Mouse (Mus musculus) embryonic facial prominence, embryonic 11.5 days (tissue): ENCODE measurements around the gene Lrrc58. TPM values are rescaled to one million over a fixed set of nuclear protein-coding genes. Genes with fewer than 3 reads are reported as not detected.
A peak's percentile ranks its signal among the peaks of the same experiment; 100 is the strongest.

ENCODE experiments used
- ATAC-seq: fragments of 200-750 bp; cut with Nextera tagmentation; replicated peaks from 2 replicates; pipeline ENCODE4 v1.8.0; 2017; ENCODE audit warnings: low read depth; ENCODE audit not compliant: insufficient number of reproducible peaks, low FRiP score, low TSS enrichment
- DNase-seq: peaks from one replicate; pipeline ENCODE4 v3.0.0-alpha.2; 2015; ENCODE audit warnings: low spot score
- H3K27ac ChIP-seq: fragments of 300-500 bp; sonication (generic); replicated peaks from 2 replicates; pipeline ENCODE4 v1.5.1; 2014; ENCODE audit warnings: mild to moderate bottlenecking, low read depth, low read length, control low read depth
- H3K27me3 ChIP-seq: fragments of 300-500 bp; sonication (generic); 2 replicates; pipeline ENCODE4 v1.6.1; 2014; ENCODE audit warnings: mild to moderate bottlenecking, low read length, moderate library complexity, mixed read lengths; ENCODE audit not compliant: control insufficient read depth, insufficient read depth
- H3K36me3 ChIP-seq: fragments of 300-500 bp; sonication (generic); replicated peaks from 2 replicates; pipeline ENCODE4 v1.6.1; 2014; ENCODE audit warnings: low read depth, mild to moderate bottlenecking, low read length, moderate library complexity, mixed read lengths; ENCODE audit not compliant: control insufficient read depth, insufficient read depth
- H3K4me1 ChIP-seq: fragments of 300-500 bp; sonication (generic); 2 replicates; pipeline ENCODE4 v1.6.1; 2014; ENCODE audit warnings: low read length, mixed read lengths; ENCODE audit not compliant: control insufficient read depth, insufficient read depth
- H3K4me2 ChIP-seq: fragments of 300-500 bp; sonication (generic); 2 replicates; pipeline ENCODE4 v1.6.1; 2014; ENCODE audit warnings: low read depth, mild to moderate bottlenecking, control low read depth, low read length, moderate library complexity
- H3K4me3 ChIP-seq: fragments of 300-500 bp; sonication (generic); 2 replicates; pipeline ENCODE4 v1.5.1; 2014; ENCODE audit warnings: low read depth, low read length, control low read depth
- H3K9ac ChIP-seq: fragments of 300-500 bp; sonication (generic); replicated peaks from 2 replicates; pipeline ENCODE4 v1.6.1; 2014; ENCODE audit warnings: mild to moderate bottlenecking, control low read depth, low read length
- H3K9me3 ChIP-seq: fragments of 300-500 bp; sonication (generic); replicated peaks from 2 replicates; pipeline ENCODE4 v1.6.1; 2016; ENCODE audit warnings: mild to moderate bottlenecking, low read length, inconsistent platforms, mixed read lengths; ENCODE audit not compliant: control insufficient read depth
- WGBS: fragments of 180-500 bp; shearing (Covaris S2); extraction: QIAGEN DNeasy Blood & Tissue Kit; methylation state at CpG from one replicate; pipeline ENCODE4 v1.1.7; 2014; 5-methylcytosine and 5-hydroxymethylcytosine counted together
- polyA plus RNA-seq: library from polyadenylated mRNA; unstranded; fragments of >200 nt; fragmentation: Nextera tagmentation; extraction: Ambion mirVana; gene quantifications from 2 replicates; pipeline ENCODE4 v1.2.1, GENCODE M21; 2014

Gene Lrrc58
- polyA plus RNA-seq, 1 experiment from 2014 or later, result 62.9 TPM

GRCm38 (mm10) chr16:37916818-37917201, 48.6 kb downstream of the Lrrc58 start:
- no peaks in the 10 kb centered on the region for H3K36me3 ChIP-seq
- H3K27ac ChIP-seq, result no peak overlapping the region
- H3K4me2 ChIP-seq, result peak overlapping the region; percentile 81; the same call in 1 of the 2 replicates
- peak overlapping the region; percentile 47 for H3K4me3 ChIP-seq
- no peak for ATAC-seq
- H3K27me3 ChIP-seq, result no peaks in the 10 kb centered on the region
- no peak for DNase-seq
- WGBS, result 14% methylated on average over 7 of the region's 7 CpGs
- H3K9ac ChIP-seq, result no peak overlapping the region
- no peaks in the 10 kb centered on the region for H3K4me1 ChIP-seq
- no peaks in the 10 kb centered on the region for H3K9me3 ChIP-seq

GRCm38 (mm10) chr16:37919000-37919399, 50.8 kb downstream of the Lrrc58 start:
- Histone ChIP-seq H3K4me1 (no peaks in the 10 kb centered on the region), H3K4me3 (no peak overlapping the region), H3K9ac (no peak overlapping the region), H3K36me3 (no peaks in the 10 kb centered on the region), H3K9me3 (no peaks in the 10 kb centered on the region), H3K27me3 (no peaks in the 10 kb centered on the region), H3K4me2 (no peak overlapping the region), H3K27ac (no peak overlapping the region)
- DNase-seq (no peak), ATAC-seq (no peak)
- WGBS, result 84% methylated on average over 6 of the region's 6 CpGs

DNA sequence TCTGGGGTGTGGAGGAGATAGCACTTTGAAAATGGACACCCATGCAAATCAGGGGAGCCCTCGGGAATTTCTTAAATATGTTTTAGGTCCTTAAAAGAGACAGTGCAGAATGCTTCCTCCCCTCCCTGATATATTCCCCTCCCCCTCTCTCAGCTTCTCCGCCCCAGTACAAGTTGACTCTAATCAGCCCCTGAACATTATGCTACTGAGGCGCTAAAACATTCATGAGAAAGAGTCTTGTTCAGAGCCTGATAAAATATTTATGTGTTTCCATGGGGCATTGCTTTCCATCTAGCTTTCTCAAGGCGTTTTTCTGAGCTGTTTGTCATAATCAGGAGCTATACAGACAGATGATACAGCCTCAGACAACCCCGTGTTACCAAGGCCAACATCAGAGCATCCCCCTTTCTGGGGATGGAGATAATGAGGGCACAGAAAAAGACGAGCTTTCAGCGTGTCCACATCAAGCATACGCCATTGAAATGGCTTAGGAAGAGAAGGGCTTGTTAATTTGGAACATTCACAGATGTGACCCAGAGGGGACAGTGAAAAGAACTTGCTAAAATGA, 52.7 kb downstream of the Lrrc58 start:
- Histone ChIP-seq H3K27ac (no peak overlapping the region), H3K4me3 (no peak overlapping the region), H3K36me3 (no peaks in the 10 kb centered on the region), H3K9me3 (no peaks in the 10 kb centered on the region), H3K27me3 (no peaks in the 10 kb centered on the region), H3K9ac (no peak overlapping the region), H3K4me1 (no peaks in the 10 kb centered on the region), H3K4me2 (no peak overlapping the region)
- 61% methylated on average over 8 of the region's 8 CpGs for WGBS
- ATAC-seq, result no peak
- DNase-seq, result no peak

GRCm38 (mm10) chr16:37926087-37926486, 57.9 kb downstream of the Lrrc58 start:
- no peak overlapping the region for H3K9ac ChIP-seq

DNA sequence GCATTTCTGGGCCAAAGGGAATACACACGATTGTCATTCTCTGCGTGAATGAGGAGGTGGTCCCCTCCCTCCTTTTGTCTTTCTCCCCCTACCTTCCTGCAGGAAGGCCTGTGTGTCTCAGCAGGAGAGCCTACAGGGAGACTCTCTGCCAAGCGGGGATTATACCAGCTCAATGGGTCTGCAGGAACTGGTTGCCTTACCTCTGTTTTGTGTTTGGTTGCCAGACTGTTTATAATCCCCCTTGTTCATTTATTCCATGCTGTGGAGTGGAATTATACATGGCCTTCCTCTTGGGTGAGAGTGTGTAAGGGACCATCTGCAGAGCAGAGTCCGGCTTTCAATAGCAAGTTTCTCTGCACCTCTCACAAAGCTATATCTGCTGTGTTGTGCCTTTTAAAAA, 58.9 kb downstream of the Lrrc58 start:
- 31% methylated on average over 4 of the region's 4 CpGs for WGBS
- ATAC-seq, result no peak
- H3K27ac ChIP-seq, result no peak overlapping the region

More at GRCm38 (mm10) chr16:37926087-37926486, 57.9 kb downstream of the Lrrc58 start:
- ATAC-seq (peak; percentile 29; the same call in 1 of the 2 replicates), DNase-seq (no peak)
- 29% methylated on average over 7 of the region's 7 CpGs for WGBS
- H3K36me3 ChIP-seq, result no peaks in the 10 kb centered on the region
- no peak overlapping the region for H3K4me2 ChIP-seq
- H3K27me3 ChIP-seq, result no peaks in the 10 kb centered on the region
- H3K27ac ChIP-seq, result no peak overlapping the region
- H3K4me3 ChIP-seq, result no peak overlapping the region
- no peaks in the 10 kb centered on the region for H3K9me3 ChIP-seq
- no peaks in the 10 kb centered on the region for H3K4me1 ChIP-seq

GRCm38 (mm10) chr16:37929006-37929405, 60.8 kb downstream of the Lrrc58 start:
- Histone ChIP-seq H3K27ac (no peak overlapping the region), H3K4me1 (no peaks in the 10 kb centered on the region), H3K9ac (no peak overlapping the region), H3K27me3 (no peaks in the 10 kb centered on the region), H3K4me3 (no peak overlapping the region), H3K36me3 (no peaks in the 10 kb centered on the region), H3K4me2 (no peak overlapping the region), H3K9me3 (no peaks in the 10 kb centered on the region)
- 59% methylated on average over 2 of the region's 2 CpGs for WGBS
- no peak for DNase-seq
- ATAC-seq, result no peak

More for the DNA sequence above, 58.9 kb downstream of the Lrrc58 start:
- Histone ChIP-seq H3K36me3 (no peaks in the 10 kb centered on the region), H3K27me3 (no peaks in the 10 kb centered on the region), H3K4me1 (no peaks in the 10 kb centered on the region), H3K9me3 (no peaks in the 10 kb centered on the region), H3K9ac (no peak overlapping the region), H3K4me3 (no peak overlapping the region), H3K4me2 (no peak overlapping the region)
- DNase-seq, result no peak

DNA sequence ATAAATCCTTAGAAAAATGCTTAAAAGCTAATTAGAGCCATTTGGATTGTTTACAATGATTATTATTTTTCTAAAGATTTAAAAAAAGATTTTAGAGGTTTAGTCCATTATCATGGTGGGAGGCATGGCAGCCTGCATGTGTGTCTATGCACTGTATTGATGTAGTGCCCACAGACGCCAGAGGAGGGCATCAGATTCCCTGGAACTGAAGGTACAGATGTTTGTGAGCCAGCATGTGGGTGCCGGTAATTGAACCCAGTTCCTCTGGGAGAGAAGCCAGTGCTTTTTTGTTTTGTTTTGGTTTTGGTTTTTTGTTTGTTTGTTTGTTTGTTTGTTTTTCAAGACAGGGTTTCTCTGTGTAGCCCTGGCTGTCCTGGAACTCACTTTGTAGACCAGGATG, 61.4 kb downstream of the Lrrc58 start:
- no peak overlapping the region for H3K9ac ChIP-seq
- DNase-seq (no peak), ATAC-seq (no peak)
- H3K27me3 ChIP-seq, result no peaks in the 10 kb centered on the region
- H3K4me1 ChIP-seq, result no peaks in the 10 kb centered on the region
- H3K36me3 ChIP-seq, result no peaks in the 10 kb centered on the region
- H3K9me3 ChIP-seq, result no peaks in the 10 kb centered on the region
- no peak overlapping the region for H3K27ac ChIP-seq
- WGBS, result 79% methylated on average over 2 of the region's 2 CpGs
- no peak overlapping the region for H3K4me3 ChIP-seq
- no peak overlapping the region for H3K4me2 ChIP-seq

GRCm38 (mm10) chr16:37934932-37935331, 66.7 kb downstream of the Lrrc58 start:
- Histone ChIP-seq H3K9ac (no peak overlapping the region), H3K27me3 (no peaks in the 10 kb centered on the region), H3K9me3 (no peaks in the 10 kb centered on the region), H3K36me3 (no peaks in the 10 kb centered on the region), H3K27ac (no peak overlapping the region), H3K4me3 (no peak overlapping the region), H3K4me1 (no peaks in the 10 kb centered on the region), H3K4me2 (no peak overlapping the region)
- no peak for DNase-seq
- 85% methylated on average over 2 of the region's 2 CpGs for WGBS
- no peak for ATAC-seq
